Mouse (Mus musculus) heart, adult 2 months (tissue): ENCODE measurements around the gene Atp5h. TPM values are rescaled to one million over a fixed set of nuclear protein-coding genes. Genes with fewer than 3 reads are reported as not detected.

Experiments used
- DNase-seq, 2 experiments: peaks; one replicate each; pipeline ENCODE4 v3.0.0; 2021
- H3K27ac ChIP-seq: fragments of 200-600 bp; 2 replicates; pipeline ENCODE4 v1.8.1; 2022
- H3K27me3 ChIP-seq: fragments of 200-500 bp; 2 replicates; pipeline ENCODE4 v1.6.1; 2012; ENCODE audit warnings: mild to moderate bottlenecking, low read length, inconsistent platforms, mixed read lengths; ENCODE audit not compliant: control insufficient read depth, insufficient read depth
- H3K36me3 ChIP-seq: fragments of 200-500 bp; 2 replicates; pipeline ENCODE4 v1.6.1; 2012; ENCODE audit warnings: low read length, inconsistent platforms; ENCODE audit not compliant: control insufficient read depth, insufficient read depth
- H3K4me1 ChIP-seq: fragments of 200-500 bp; 2 replicates; pipeline ENCODE4 v1.6.1; 2011; ENCODE audit warnings: low read length; ENCODE audit not compliant: control insufficient read depth, insufficient read depth
- H3K4me3 ChIP-seq: fragments of 200-600 bp; 2 replicates; pipeline ENCODE4 v1.8.1; 2022
- H3K79me2 ChIP-seq: fragments of 200-500 bp; replicated peaks from 2 replicates; pipeline ENCODE4 v1.6.1; 2012; ENCODE audit warnings: mild to moderate bottlenecking, inconsistent platforms, low read length, moderate library complexity, mixed read lengths; ENCODE audit not compliant: control insufficient read depth, insufficient read depth
- H3K9ac ChIP-seq: fragments of 200-500 bp; 2 replicates; pipeline ENCODE4 v1.6.1; 2012; ENCODE audit warnings: low read depth, mild to moderate bottlenecking, control low read depth, inconsistent platforms, low read length, mixed read lengths
- CTCF ChIP-seq: fragments of 200-600 bp; IDR thresholded peaks from 2 replicates; pipeline ENCODE4 v1.8.1; 2022; ENCODE audit warnings: antibody characterized with exemption, mild to moderate bottlenecking, moderate library complexity
- EP300 ChIP-seq: fragments of 200-500 bp; IDR thresholded peaks from 2 replicates; pipeline ENCODE4 v1.6.1; 2011; ENCODE audit warnings: low read depth, low read length, control low read depth; ENCODE audit not compliant: insufficient read depth
- POLR2A ChIP-seq: fragments of 200-500 bp; IDR thresholded peaks from 2 replicates; pipeline ENCODE4 v1.6.1; 2011; ENCODE audit warnings: mild to moderate bottlenecking, low read depth, low read length, control low read depth; ENCODE audit not compliant: insufficient read depth
- WGBS: fragments of 180-500 bp; shearing (Covaris S2); methylation state at CpG from one replicate; pipeline ENCODE4 v1.1.7; 2018; 5-methylcytosine and 5-hydroxymethylcytosine counted together
- intact Hi-C: fragments of 180-260 bp; cut with DNase I; formaldehyde crosslinking; loops from one replicate; pipeline ENCODE4 v1.15.1; 2025
- polyA plus RNA-seq: library from polyadenylated mRNA; depleted of rRNA; stranded (reverse); fragments of >200 nt; gene quantifications from 2 replicates; pipeline ENCODE4 v1.2.3, GENCODE M21; 2012
- total RNA-seq, 2 experiments: library from RNA; stranded (reverse); gene quantifications; 2 replicates each; pipeline ENCODE4 v1.2.3; 2021

Atp5h gene
- total and polyA plus RNA-seq, 3 experiments = 830 to 2,328 (median 1,964) TPM

- no peaks in the 10 kb centered on the region for H3K36me3 ChIP-seq
- H3K9ac ChIP-seq = 0 out of 2 replicates have a peak overlapping the region, but pooled peaks have one; percentile 17
- DNase-seq = peak; percentile 18 to 39
- H3K4me1 ChIP-seq = peaks cover 6% of the 10 kb centered on the region
- WGBS = 41% methylated on average over 16 of the region's 16 CpGs
- TF ChIP-seq POLR2A = no peak
- TF ChIP-seq EP300 = no peak
- no peak for TF ChIP-seq CTCF
- no peak overlapping the region; the same call in 1 of the 2 replicates for H3K27ac ChIP-seq
- H3K79me2 ChIP-seq = no peaks in the 10 kb centered on the region
- intact Hi-C loops = loop anchor here (2.0 kb wide), 1 partner anchor 19 kb away; the partner anchor contains the start of gene Mrpl58
- H3K27me3 ChIP-seq = no peaks in the 10 kb centered on the region
- no peak overlapping the region for H3K4me3 ChIP-seq
These were observed 35.9 kb downstream of the Atp5h start for GRCm38 (mm10) chr11:115383701-115384474.

- Histone ChIP-seq H3K4me1 (peaks cover 6% of the 10 kb centered on the region), H3K79me2 (no peaks in the 10 kb centered on the region), H3K9ac (no peak overlapping the region), H3K27me3 (no peaks in the 10 kb centered on the region), H3K27ac (peak overlapping the region; percentile 84; the same call in 1 of the 2 replicates), H3K36me3 (no peaks in the 10 kb centered on the region), H3K4me3 (peak overlapping the region; percentile 76)
- DNase-seq = no peak
- WGBS = 32% methylated on average over 5 of the region's 5 CpGs
- intact Hi-C loops = loop anchor here (2.0 kb wide), 1 partner anchor 20 kb away; the partner anchor contains the start of gene Mrpl58
- TF ChIP-seq EP300 (no peak), POLR2A (no peak)
These were observed 36.9 kb downstream of the Atp5h start for GRCm38 (mm10) chr11:115382891-115383290.

GRCm38 (mm10) chr11:115381743-115382539, 37.8 kb downstream of the Atp5h start, which contains the start of gene Cdr2l:
Gene Cdr2l, plus strand, starts transcription at chr11:115381916.
- Histone ChIP-seq H3K27ac (peak within 1 kb of the TSS; percentile 84), H3K79me2 (no peaks in the 10 kb centered on the region), H3K9ac (peak within 1 kb of the TSS; percentile 95), H3K36me3 (no peaks in the 10 kb centered on the region), H3K4me1 (peaks cover 6% of the 10 kb centered on the region), H3K27me3 (no peaks in the 10 kb centered on the region), H3K4me3 (peak within 1 kb of the TSS; percentile 76)
- TF ChIP-seq CTCF = 0 out of 2 replicates have a peak, but pooled peaks have one; percentile 7
- no peak for TF ChIP-seq EP300
- peak; percentile 77 for TF ChIP-seq POLR2A
- WGBS = 1% methylated on average over 73 of the region's 76 CpGs
- peak; percentile 93 to 94 for DNase-seq
- intact Hi-C loops = loop anchor here (2.0 kb wide), 1 partner anchor 21 kb away; the partner anchor contains the start of gene Mrpl58

DNA sequence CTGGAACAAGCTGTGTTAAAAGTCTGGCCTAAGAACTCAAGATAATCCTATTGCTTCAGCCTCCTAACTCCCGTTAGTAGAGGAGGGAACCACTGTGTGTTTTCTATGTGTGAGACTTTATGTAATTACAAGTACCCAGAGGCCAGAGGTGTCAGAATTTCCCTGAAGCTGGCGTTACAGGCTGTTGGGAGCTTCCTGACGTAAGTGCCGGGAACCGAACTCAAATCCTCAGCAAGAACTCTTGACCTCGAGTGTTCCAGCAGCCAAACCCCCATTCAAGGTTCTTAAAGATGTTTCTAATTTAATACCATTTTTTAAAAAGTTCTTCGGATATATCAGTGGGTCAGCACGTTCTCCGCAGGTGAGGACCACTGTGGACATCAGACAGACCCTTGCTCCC, 38.5 kb downstream of the Atp5h start:
- Histone ChIP-seq H3K79me2 (no peaks in the 10 kb centered on the region), H3K4me3 (peak overlapping the region; percentile 76), H3K4me1 (peaks cover 6% of the 10 kb centered on the region), H3K27ac (peak overlapping the region; percentile 84), H3K9ac (peak overlapping the region; percentile 4; the same call in 1 of the 2 replicates), H3K27me3 (no peaks in the 10 kb centered on the region), H3K36me3 (no peaks in the 10 kb centered on the region)
- intact Hi-C loops = no loop called here
- 23% methylated on average over 9 of the region's 9 CpGs for WGBS
- no peak for TF ChIP-seq POLR2A
- no peak for TF ChIP-seq EP300
- no peak for DNase-seq

DNA sequence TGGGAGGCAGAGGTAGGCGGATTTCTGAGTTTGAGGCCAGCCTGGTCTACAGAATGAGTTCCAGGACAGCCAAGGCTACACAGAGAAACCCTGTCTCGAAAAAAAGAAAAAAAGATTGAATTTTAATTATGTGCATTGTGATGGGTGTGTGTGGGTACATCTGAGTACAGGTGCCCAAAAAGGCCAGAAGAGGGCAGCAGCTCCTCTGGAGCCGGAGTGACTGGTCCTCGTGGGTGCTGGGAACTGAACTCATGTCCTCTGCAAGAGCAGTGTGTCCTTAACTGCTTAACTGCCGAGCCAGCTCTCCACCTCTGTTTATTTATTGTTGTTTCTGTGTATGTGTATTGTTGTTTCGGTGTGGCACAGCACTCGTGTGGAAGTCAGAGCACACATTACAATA, 41.9 kb downstream of the Atp5h start:
- no peaks in the 10 kb centered on the region for H3K79me2 ChIP-seq
- no peak overlapping the region for H3K9ac ChIP-seq
- no peak overlapping the region for H3K4me3 ChIP-seq
- no peak overlapping the region for H3K27ac ChIP-seq
- no peak for DNase-seq
- no peaks in the 10 kb centered on the region for H3K36me3 ChIP-seq
- H3K4me1 ChIP-seq = peaks cover 6% of the 10 kb centered on the region
- TF ChIP-seq CTCF (peak; percentile 16), EP300 (no peak), POLR2A (no peak)
- intact Hi-C loops = no loop called here
- no peaks in the 10 kb centered on the region for H3K27me3 ChIP-seq
- 91% methylated on average over 7 of the region's 7 CpGs for WGBS
